In the genomic region with DNA sequence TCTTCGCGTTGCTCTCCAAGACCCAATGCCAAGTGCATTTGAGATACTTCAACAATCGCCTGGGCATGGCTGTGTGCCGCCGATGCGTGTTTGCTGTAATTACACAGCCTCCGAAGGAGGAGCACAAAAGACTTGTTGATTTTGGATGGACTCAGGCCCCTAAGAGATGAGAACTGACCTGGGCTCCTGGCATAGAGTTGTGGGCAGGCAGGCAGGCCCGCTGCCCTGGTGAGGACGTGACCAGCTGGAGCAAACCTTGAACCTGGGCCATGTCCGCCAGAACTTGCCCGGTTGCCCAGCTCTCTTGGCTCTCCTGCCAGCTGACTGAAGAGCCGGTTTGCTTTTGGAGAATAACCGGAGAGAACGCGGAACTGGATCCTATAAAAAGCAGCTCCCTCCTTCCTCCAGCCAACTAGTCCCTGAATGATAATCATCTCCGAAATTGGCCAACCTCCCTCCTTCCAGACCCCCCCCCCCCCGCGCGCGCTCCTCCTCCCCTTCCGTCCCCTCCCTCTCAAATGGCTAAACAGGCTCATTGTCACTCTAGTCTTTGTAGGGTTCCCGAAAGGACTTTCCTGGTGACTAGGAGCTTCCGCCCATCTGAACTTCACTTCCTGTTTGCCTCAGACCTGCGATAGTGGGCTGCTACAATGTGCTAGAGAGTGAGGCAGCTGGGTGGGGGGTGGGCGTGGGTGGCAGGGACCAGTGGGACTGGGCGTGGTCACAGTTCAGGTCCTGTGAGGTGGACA, we compare ENCODE assay signal across 10 mouse cellular contexts.
DNase-seq lines count a peak whose midpoint lies in the region; ATAC-seq and TF ChIP-seq lines count a peak whose summit lies in the region.
"Had no signal": no experiment of that assay in that cellular context is flagged by ENCODE, and none has a peak within 500 bp of the region (broad histone marks: within the 10 kb centered on the region; RNA-seq: fewer than 3 reads in every experiment).

No protein-coding gene starts in this region.

- no peaks in the 10 kb centered on the region for H3K36me3 ChIP-seq in kidney, embryonic 14.5 days (ENCODE audit: control insufficient read depth, insufficient read depth, low read length)
- no peaks in the 10 kb centered on the region for H3K36me3 ChIP-seq in embryonic facial prominence, embryonic 15.5 days
- H3K36me3 ChIP-seq in hindbrain, postnatal 0 days (ENCODE audit: insufficient read depth, low read length), result no peaks in the 10 kb centered on the region
- H3K36me3 ChIP-seq: G1E had no signal

- DNase-seq in kidney, adult 11 months, result peak; percentile 55
- peak; percentile 46 for DNase-seq in adrenal gland, adult 8-10 months
- DNase-seq in hindbrain, postnatal 0 days (ENCODE audit: low spot score), result peak; percentile 70
- DNase-seq in lung, adult 2 months, result peak; percentile 31
- DNase-seq in spleen, postnatal 4 days (ENCODE audit: low spot score in 2 of 2), result no peak
- DNase-seq in neural tube, embryonic 10.5 days (ENCODE audit: extremely low spot score, low spot score), result no peak

- peaks cover 11% of the 10 kb centered on the region; the same call in 1 of the 2 replicates for H3K4me1 ChIP-seq in kidney, embryonic 14.5 days (ENCODE audit: control insufficient read depth, insufficient read depth, low read length)
- H3K4me1 ChIP-seq in embryonic facial prominence, embryonic 15.5 days, result peaks cover 30% of the 10 kb centered on the region
- peaks cover 9% of the 10 kb centered on the region; the same call in 1 of the 2 replicates for H3K4me1 ChIP-seq in hindbrain, postnatal 0 days (ENCODE audit: insufficient read depth, low read length)
- H3K4me1 ChIP-seq in lung, adult 2 months (ENCODE audit: control insufficient read depth, insufficient read depth, low read length), result peaks cover 4% of the 10 kb centered on the region

- no peak overlapping the region for H3K9ac ChIP-seq in kidney, embryonic 14.5 days (ENCODE audit: low read depth, low read length)
- H3K9ac ChIP-seq in embryonic facial prominence, embryonic 15.5 days, result no peak overlapping the region
- H3K9ac ChIP-seq in hindbrain, postnatal 0 days (replicated peaks; ENCODE audit: low read length), result no peak overlapping the region

- no peaks in the 10 kb centered on the region for H3K9me3 ChIP-seq in kidney, embryonic 14.5 days (ENCODE audit: control insufficient read depth, low read length)
- no peaks in the 10 kb centered on the region for H3K9me3 ChIP-seq in embryonic facial prominence, embryonic 15.5 days (replicated peaks)
- H3K9me3 ChIP-seq in hindbrain, postnatal 0 days (ENCODE audit: low read length), result no peaks in the 10 kb centered on the region
- H3K9me3 ChIP-seq: G1E had no signal

- no peak overlapping the region for H3K27ac ChIP-seq in kidney, embryonic 14.5 days (ENCODE audit: low read depth, low read length)
- H3K27ac ChIP-seq in embryonic facial prominence, embryonic 15.5 days (replicated peaks), result peak overlapping the region; percentile 53; the same call in 1 of the 2 replicates
- H3K27ac ChIP-seq in hindbrain, postnatal 0 days, result peak overlapping the region; percentile 60

- H3K4me3 ChIP-seq in kidney, embryonic 14.5 days (ENCODE audit: low read length), result no peak overlapping the region
- H3K4me3 ChIP-seq in embryonic facial prominence, embryonic 15.5 days (replicated peaks), result no peak overlapping the region
- no peak overlapping the region for H3K4me3 ChIP-seq in hindbrain, postnatal 0 days (ENCODE audit: low read length)
- H3K4me3 ChIP-seq in lung, adult 2 months (replicated peaks; ENCODE audit: extremely low read depth, low read depth, low read length), result no peak overlapping the region
- H3K4me3 ChIP-seq: myocyte had no signal

- no peak for ATAC-seq in kidney, embryonic 14.5 days (ENCODE audit: low FRiP score, low TSS enrichment)
- no peak for ATAC-seq in embryonic facial prominence, embryonic 15.5 days (ENCODE audit: insufficient number of reproducible peaks, low FRiP score, low TSS enrichment, low read depth)
- ATAC-seq in hindbrain, postnatal 0 days, result peak; percentile 55; the same call in 1 of the 2 replicates

- TF ChIP-seq CTCF in hindbrain, postnatal 0 days (IDR thresholded peaks at IDR 0.05; ENCODE audit: low read depth), result no peak
- no peak for TF ChIP-seq CTCF in lung, adult 2 months (IDR thresholded peaks at IDR 0.05; ENCODE audit: insufficient read depth, low read length)

- no peak overlapping the region for H3K4me2 ChIP-seq in kidney, embryonic 14.5 days (replicated peaks; ENCODE audit: low read depth, low read length)
- H3K4me2 ChIP-seq in embryonic facial prominence, embryonic 15.5 days (replicated peaks), result peak overlapping the region; percentile 28; the same call in 1 of the 2 replicates
- peak overlapping the region; percentile 41 for H3K4me2 ChIP-seq in hindbrain, postnatal 0 days (ENCODE audit: low read depth, low read length)

- 69% methylated on average over 26 of the region's 26 CpGs for WGBS in kidney, embryonic 14.5 days
- WGBS in embryonic facial prominence, embryonic 15.5 days, result 57% methylated on average over 26 of the region's 26 CpGs
- 43% methylated on average over 26 of the region's 26 CpGs for WGBS in hindbrain, postnatal 0 days
- WGBS in lung, adult 2 months, result 38% methylated on average over 26 of the region's 26 CpGs

- no peak for TF ChIP-seq POLR2A in lung, adult 2 months (IDR thresholded peaks at IDR 0.05; ENCODE audit: borderline replicate concordance, extremely low read depth, low read depth, low read length)

- H3K27me3 ChIP-seq in kidney, embryonic 14.5 days (ENCODE audit: control insufficient read depth, insufficient read depth, low read length), result peaks cover 9% of the 10 kb centered on the region; the same call in 1 of the 2 replicates
- H3K27me3 ChIP-seq in embryonic facial prominence, embryonic 15.5 days, result peaks cover 37% of the 10 kb centered on the region
- H3K27me3 ChIP-seq in hindbrain, postnatal 0 days (ENCODE audit: insufficient read depth, low read length), result no peaks in the 10 kb centered on the region

Comparison
In these comparisons a context has a peak if more than half of its experiments do, and no peak if none do; other contexts are left out.
1. DNase-seq: peak in kidney, adult 11 months (single experiment), adrenal gland, adult 8-10 months (single experiment), hindbrain, postnatal 0 days (single experiment) and lung, adult 2 months (single experiment); none in spleen, postnatal 4 days (0 of 2) and neural tube, embryonic 10.5 days (single experiment).